Mouse (Mus musculus) bone marrow macrophage, adult 2 months (primary cell): ENCODE results near the gene Kcnip1. TPM values are rescaled to one million over a fixed set of nuclear protein-coding genes. Genes with fewer than 3 reads are reported as not detected.
A peak's percentile ranks its signal among the peaks of the same experiment; 100 is the strongest.

Source experiments
- H3K27ac ChIP-seq: 2 replicates; pipeline ENCODE4 v1.5.1; 2012; ENCODE audit warnings: low read depth, low read length; ENCODE audit not compliant: insufficient read depth
- H3K4me1 ChIP-seq: 2 replicates; pipeline ENCODE4 v1.6.1; 2012; ENCODE audit warnings: low read length; ENCODE audit not compliant: control insufficient read depth, insufficient read depth
- H3K4me3 ChIP-seq: 2 replicates; pipeline ENCODE4 v1.5.1; 2012; ENCODE audit warnings: mild to moderate bottlenecking, low read length, moderate library complexity; ENCODE audit not compliant: insufficient read depth
- CTCF ChIP-seq: IDR thresholded peaks from 2 replicates; pipeline ENCODE4 v1.5.1; 2012; ENCODE audit warnings: low read depth, mild to moderate bottlenecking, low read length, moderate library complexity
- POLR2A ChIP-seq: IDR thresholded peaks from 2 replicates; pipeline ENCODE4 v1.6.1; 2012; ENCODE audit warnings: mild to moderate bottlenecking, low read depth, low read length, borderline replicate concordance
- polyA plus RNA-seq: library from polyadenylated mRNA; stranded (reverse); fragments of >200 nt; gene quantifications from 2 replicates; pipeline ENCODE4 v1.2.4, GENCODE M21; 2012; ENCODE audit not compliant: missing spikeins, insufficient read depth, insufficient read length

Kcnip1 gene
- polyA plus RNA-seq, 1 experiment: not detected

DNA sequence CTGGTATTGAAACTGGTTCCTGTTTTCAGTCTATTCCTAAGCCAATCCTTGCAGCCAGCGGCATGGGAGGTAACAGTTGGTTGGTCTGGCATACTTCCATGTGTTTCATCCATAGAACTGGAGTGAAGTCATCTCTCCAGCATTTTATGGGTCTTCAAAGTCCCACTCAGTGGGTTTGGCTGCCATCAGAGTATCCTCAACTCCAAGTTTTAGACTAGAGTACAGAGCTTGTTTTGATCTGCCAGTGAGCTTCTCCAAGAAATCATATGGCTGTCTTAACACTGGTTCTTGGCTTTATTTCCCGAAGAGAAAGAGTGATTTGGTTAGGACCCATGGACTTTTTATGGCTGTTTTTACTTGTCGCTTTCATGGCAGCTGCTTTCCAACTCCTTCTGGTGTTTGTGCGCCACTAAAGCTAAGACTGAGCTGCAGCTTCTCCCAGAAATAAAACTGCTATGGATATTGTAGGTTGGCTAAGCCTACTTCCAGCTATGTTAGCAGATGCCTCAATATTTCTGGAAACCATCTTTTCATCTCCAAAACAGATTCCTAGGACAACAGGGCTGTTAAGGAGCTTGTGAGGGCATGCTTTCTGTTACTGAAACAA, 365.7 kb downstream of the Kcnip1 start:
- no peaks in the 10 kb centered on the region for H3K4me1 ChIP-seq
- no peak overlapping the region for H3K27ac ChIP-seq

DNA sequence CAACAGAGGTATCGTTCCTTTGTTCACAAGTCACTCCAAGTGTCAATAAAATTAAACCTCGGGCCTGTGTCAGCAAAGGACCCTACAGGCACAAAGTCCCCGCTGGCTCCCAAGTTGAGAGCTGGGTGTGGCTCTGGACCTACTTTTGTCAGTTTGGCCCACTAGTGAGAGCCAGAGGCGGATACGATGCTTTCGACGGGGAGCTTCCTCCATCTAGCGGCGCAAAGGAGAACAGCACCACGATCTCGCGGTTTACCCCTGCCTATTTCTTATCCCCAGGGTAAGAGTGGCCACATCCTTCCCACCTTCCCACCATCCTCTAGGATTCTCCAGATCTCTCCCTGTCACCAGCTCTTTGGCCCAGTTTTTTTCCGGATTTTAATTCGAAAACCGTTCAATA, 378.7 kb downstream of the Kcnip1 start:
- Histone ChIP-seq H3K27ac (no peak overlapping the region), H3K4me1 (no peaks in the 10 kb centered on the region), H3K4me3 (no peak overlapping the region)
- TF ChIP-seq POLR2A: no peak
- TF ChIP-seq CTCF: peak; percentile 68

More for the DNA sequence above, 365.7 kb downstream of the Kcnip1 start:
- no peak overlapping the region for H3K4me3 ChIP-seq
- TF ChIP-seq POLR2A (no peak), CTCF (no peak)

DNA sequence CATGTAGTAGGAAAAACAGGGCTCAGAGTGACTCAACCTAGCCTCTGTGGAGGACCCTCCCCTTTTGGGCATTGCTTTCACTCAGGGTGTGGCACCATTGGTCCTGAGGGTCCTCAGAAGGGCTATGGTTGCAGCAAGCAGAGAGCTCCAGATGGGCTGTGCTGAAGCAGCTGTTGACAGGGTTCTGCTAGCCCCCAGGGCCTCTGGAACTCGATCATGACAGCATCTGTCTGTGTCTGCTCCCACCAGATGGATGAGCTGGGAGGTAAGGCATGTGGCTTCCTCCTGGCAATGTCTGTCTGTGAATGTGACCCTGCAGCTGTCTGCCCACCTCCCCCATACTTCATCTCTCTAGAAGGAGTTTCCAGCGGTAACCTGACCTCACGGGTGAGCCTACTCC, 385.2 kb downstream of the Kcnip1 start:
- TF ChIP-seq CTCF (no peak), POLR2A (no peak)
- Histone ChIP-seq H3K4me1 (no peaks in the 10 kb centered on the region), H3K27ac (no peak overlapping the region), H3K4me3 (no peak overlapping the region)

DNA sequence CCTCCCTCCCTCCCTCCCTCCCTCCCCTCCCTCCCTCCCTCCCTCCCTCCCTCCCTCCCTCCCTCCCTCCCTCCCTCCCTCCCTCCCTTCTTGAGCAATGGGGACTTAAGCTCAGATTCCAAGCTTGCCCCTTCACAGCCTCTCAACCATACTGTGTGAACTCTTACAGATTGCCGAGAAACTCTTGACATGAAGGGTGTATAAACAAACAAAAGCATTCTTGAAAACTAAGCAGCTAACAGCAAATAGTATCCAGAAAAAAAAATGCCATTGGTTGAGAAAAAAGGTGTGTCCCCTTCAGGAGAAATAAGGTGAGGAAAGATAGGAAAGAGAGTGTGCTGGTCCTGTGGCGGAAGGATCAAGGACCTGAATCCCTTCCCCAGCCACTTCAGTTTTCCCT, 389.8 kb downstream of the Kcnip1 start:
- TF ChIP-seq CTCF: no peak
- TF ChIP-seq POLR2A: no peak
- Histone ChIP-seq H3K27ac (no peak overlapping the region), H3K4me3 (no peak overlapping the region), H3K4me1 (no peaks in the 10 kb centered on the region)

DNA sequence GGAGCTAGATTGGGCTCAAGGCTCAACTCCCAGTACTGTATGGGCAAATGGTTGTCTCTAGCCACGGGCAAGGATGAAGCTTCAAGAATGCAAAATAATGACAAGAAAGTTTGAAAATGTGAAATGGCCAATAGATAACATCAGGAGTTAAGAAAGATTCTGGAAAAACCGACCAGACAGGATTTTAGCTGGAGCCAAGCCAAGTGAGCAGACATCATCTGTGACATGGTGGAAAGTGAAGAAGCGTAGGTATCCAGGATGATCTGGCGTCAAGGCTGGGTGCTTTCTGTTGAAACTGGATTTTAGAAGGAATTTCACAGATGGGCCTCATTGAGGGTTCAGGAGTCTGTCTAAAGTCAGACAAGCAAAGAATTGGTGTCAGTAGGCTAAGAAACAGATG, 394.0 kb downstream of the Kcnip1 start, which contains the start of gene D130052B06Rik:
Gene D130052B06Rik (plus strand): TSS at position 317 of the 400 bp plus-strand sequence.
- Histone ChIP-seq H3K4me1 (no peaks in the 10 kb centered on the region), H3K4me3 (no peak within 1 kb of the TSS), H3K27ac (no peak within 1 kb of the TSS)
- TF ChIP-seq POLR2A (no peak), CTCF (no peak)

DNA sequence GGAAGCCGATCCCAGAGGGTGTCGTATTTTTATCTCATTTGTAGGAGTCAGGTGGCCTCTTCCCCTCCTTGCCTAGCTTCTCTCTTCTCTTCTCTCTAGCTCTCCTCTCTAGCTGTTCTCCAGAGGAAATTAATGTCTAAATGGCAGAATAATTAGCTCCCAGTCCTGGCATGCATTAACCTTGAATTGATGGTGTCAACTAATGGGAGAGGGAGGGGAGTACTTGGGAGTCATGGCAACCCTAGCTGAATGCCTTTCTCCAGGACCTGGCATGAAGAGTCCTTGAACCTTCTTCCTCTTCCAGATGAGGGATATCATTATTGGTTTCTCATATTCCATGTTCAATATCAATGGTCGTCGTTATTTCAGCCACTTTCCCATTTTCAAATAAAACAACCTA, 396.3 kb downstream of the Kcnip1 start:
- Histone ChIP-seq H3K4me3 (no peak overlapping the region), H3K27ac (no peak overlapping the region), H3K4me1 (no peaks in the 10 kb centered on the region)
- no peak for TF ChIP-seq CTCF
- TF ChIP-seq POLR2A: no peak

DNA sequence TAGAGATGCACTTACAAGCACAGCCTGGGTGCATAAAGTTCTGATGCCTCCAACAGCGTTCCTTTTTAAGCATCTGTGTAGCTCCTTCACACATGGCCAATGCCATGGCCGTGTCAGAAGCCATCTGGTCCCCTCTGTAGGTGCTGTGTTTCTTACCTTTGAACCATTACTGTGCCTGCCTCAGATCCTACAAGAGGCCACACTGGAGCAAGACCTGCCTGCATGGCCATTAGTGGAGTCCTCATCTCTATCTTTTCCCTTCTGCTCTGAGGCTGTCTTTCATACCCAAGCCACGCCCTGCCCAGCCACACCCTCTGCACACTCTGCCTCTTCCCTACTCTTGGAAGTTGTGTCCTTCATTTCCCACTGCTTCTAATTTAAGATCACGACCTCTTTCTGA, 400.1 kb downstream of the Kcnip1 start:
- Histone ChIP-seq H3K4me1 (no peaks in the 10 kb centered on the region), H3K27ac (no peak overlapping the region), H3K4me3 (no peak overlapping the region)
- TF ChIP-seq CTCF: no peak
- no peak for TF ChIP-seq POLR2A

DNA sequence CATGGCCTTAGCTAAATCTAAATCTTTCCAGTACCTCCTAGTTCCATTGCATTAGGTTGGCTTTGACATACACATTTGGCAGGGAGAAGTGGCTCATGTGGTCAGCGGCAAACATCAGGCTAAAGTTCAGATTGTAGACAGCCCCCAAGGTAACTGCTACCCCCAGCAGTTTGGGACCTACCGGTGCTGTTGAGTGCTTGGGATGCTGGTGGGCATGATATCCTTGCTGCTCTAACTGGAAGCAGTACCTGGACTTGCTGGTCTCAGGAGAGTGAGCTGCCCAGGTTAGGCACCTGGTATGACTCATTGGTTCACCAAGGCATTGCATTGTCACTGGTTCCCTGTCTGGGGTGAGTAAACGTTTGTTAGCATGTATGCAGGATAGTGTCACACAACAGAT, 402.2 kb downstream of the Kcnip1 start:
- Histone ChIP-seq H3K4me3 (no peak overlapping the region), H3K4me1 (no peaks in the 10 kb centered on the region), H3K27ac (no peak overlapping the region)
- TF ChIP-seq POLR2A (no peak), CTCF (no peak)

DNA sequence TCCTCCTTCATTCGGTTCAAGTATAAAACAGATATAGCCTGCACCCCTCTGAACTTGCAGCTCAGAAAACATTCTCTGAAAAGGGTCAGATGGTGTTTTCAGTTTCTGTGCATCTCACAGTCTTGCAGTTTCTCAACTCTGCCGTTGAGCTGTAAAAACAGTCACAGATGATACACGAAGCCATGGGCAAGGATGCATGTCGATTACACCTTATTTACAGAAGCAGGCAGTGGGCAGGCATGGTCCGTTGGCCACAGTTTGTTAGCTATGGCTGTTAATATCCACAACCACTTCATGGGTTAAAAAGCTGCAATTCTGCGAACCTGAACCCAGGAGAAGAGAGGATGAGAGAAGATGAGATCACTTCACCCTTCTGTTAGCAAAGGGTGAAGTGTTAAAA, 406.3 kb downstream of the Kcnip1 start:
- no peak overlapping the region for H3K27ac ChIP-seq
- H3K4me3 ChIP-seq: no peak overlapping the region
- H3K4me1 ChIP-seq: no peaks in the 10 kb centered on the region
- TF ChIP-seq POLR2A (no peak), CTCF (no peak)

DNA sequence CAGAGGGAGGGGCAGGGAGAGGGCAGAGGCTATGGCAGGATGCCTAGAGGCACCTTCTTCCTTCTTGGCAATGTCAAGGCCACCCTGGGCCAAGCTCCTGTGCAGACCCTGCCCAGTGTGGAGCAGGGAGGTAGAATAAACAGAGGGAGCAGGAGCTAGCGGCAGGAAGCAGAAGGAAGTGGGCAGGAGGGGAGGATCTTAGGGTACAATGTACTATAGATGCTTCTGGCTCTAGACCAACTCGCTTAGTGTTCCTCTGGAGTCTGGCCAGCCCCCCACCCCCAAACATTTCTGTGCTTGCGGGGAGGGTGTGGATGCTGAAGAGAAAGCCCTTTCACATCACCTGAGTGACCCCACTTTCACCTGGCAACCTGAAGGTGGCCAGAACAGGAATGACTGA, 413.3 kb downstream of the Kcnip1 start:
- H3K4me1 ChIP-seq: no peaks in the 10 kb centered on the region
- TF ChIP-seq CTCF (no peak), POLR2A (no peak)
- H3K4me3 ChIP-seq: no peak overlapping the region
- H3K27ac ChIP-seq: no peak overlapping the region

Other genes with a start within 250 kb of the Kcnip1 start
- gene Kcnmb1, start 30.1 kb downstream of the Kcnip1 start, polyA plus RNA-seq: not detected in 2 replicates
- 96.8 and 118 TPM in 2 replicates for gene Lcp2, start 53.8 kb upstream of the Kcnip1 start, polyA plus RNA-seq
- not detected in 2 replicates for gene 4930469K13Rik, start 105.4 kb upstream of the Kcnip1 start, polyA plus RNA-seq
- not detected in 2 replicates for gene Foxi1, start 214.9 kb upstream of the Kcnip1 start, polyA plus RNA-seq